In the genomic region with DNA sequence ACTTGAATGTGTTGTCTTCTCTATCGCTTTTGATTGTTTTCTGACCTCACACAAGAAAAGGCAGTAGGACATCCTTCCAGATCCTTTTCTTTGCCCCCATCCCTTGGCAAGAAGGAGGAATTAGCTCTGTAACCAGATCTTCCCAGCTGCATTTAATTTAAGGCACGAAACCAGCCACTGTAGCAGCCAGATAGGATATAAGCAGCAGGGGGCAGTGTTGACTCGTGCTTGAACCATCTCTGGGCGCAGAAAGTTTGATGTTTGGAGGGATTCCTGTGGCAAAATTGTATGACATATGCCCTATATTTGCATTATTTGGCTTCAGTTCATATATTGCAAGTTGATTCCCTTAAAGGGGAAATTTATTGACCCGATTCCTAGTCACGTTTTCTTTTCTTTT, we compare ENCODE assay signal across 8 mouse cellular contexts. TPM values are rescaled to one million over a fixed set of nuclear protein-coding genes. Genes with fewer than 3 reads are reported as not detected.
DNase-seq lines count a peak whose midpoint lies in the region; ATAC-seq and TF ChIP-seq lines count a peak whose summit lies in the region.

No protein-coding gene starts in this region.

- H3K4me3 ChIP-seq in C2C12 (ENCODE audit: insufficient read depth, poor library complexity, severe bottlenecking) = no peak overlapping the region
- H3K4me3 ChIP-seq in bone marrow macrophage, adult 2 months (ENCODE audit: insufficient read depth, low read length) = no peak overlapping the region
- peak overlapping the region; percentile 81 for H3K4me3 ChIP-seq in forebrain, embryonic 14.5 days (ENCODE audit: low read depth, low read length)
- peak overlapping the region; percentile 63 for H3K4me3 ChIP-seq in heart, postnatal 0 days (ENCODE audit: low read depth, low read length)
- peak overlapping the region; percentile 62 for H3K4me3 ChIP-seq in liver, embryonic 13.5 days (replicated peaks)

- no peaks in the 10 kb centered on the region for H3K36me3 ChIP-seq in C2C12 (ENCODE audit: control insufficient read depth, insufficient read depth)
- H3K36me3 ChIP-seq in forebrain, embryonic 14.5 days (ENCODE audit: control insufficient read depth, insufficient read depth, low read length) = peaks cover 8% of the 10 kb centered on the region
- no peaks in the 10 kb centered on the region for H3K36me3 ChIP-seq in heart, postnatal 0 days (replicated peaks; ENCODE audit: control insufficient read depth, insufficient read depth, low read length)
- no peaks in the 10 kb centered on the region for H3K36me3 ChIP-seq in liver, embryonic 13.5 days

- peak overlapping the region; percentile 65 for H3K9ac ChIP-seq in forebrain, embryonic 14.5 days (ENCODE audit: low read length)
- H3K9ac ChIP-seq in heart, postnatal 0 days (replicated peaks; ENCODE audit: low read depth, low read length) = no peak overlapping the region
- no peak overlapping the region for H3K9ac ChIP-seq in liver, embryonic 13.5 days

- H3K9me3 ChIP-seq in forebrain, embryonic 14.5 days (replicated peaks; ENCODE audit: control insufficient read depth, low read length) = no peaks in the 10 kb centered on the region
- no peaks in the 10 kb centered on the region for H3K9me3 ChIP-seq in heart, postnatal 0 days (replicated peaks; ENCODE audit: control insufficient read depth, low read length)
- no peaks in the 10 kb centered on the region for H3K9me3 ChIP-seq in liver, embryonic 13.5 days (replicated peaks)

- H3K27ac ChIP-seq in bone marrow macrophage, adult 2 months (ENCODE audit: insufficient read depth, low read depth, low read length) = no peak overlapping the region
- H3K27ac ChIP-seq in forebrain, embryonic 14.5 days (ENCODE audit: low read depth, low read length) = peak overlapping the region; percentile 97
- H3K27ac ChIP-seq in heart, postnatal 0 days (ENCODE audit: low read depth) = peak overlapping the region; percentile 91; the same call in 1 of the 2 replicates
- H3K27ac ChIP-seq in liver, embryonic 13.5 days = no peak overlapping the region

- TF ChIP-seq EP300 in heart, postnatal 0 days (IDR thresholded peaks at IDR 0.05; ENCODE audit: low read depth) = no peak

- H3K79me3 ChIP-seq in C2C12 (ENCODE audit: low read depth) = no peaks in the 10 kb centered on the region

- no peaks in the 10 kb centered on the region for H3K79me2 ChIP-seq in C2C12 (ENCODE audit: control insufficient read depth, insufficient read depth)

- peak; percentile 96 for DNase-seq in forebrain, embryonic 14.5 days (ENCODE audit: low spot score)
- peak; percentile 84 for DNase-seq in heart, postnatal 0 days (ENCODE audit: low spot score)
- DNase-seq in kidney, postnatal 25 days = peak; percentile 69 to 88
- no peak for DNase-seq in liver, embryonic 13.5 days
- DNase-seq in neural tube, embryonic 10.5 days (ENCODE audit: extremely low spot score, low spot score) = peak; percentile 87
- peak; percentile 68 for DNase-seq in telencephalon, adult 2 months (ENCODE audit: low read depth, low spot score)

- ATAC-seq in forebrain, embryonic 14.5 days = peak; percentile 38
- no peak for ATAC-seq in heart, postnatal 0 days (ENCODE audit: insufficient read depth, low read depth)
- ATAC-seq in liver, embryonic 13.5 days (ENCODE audit: low read depth) = no peak

- H3K27me3 ChIP-seq in C2C12 (ENCODE audit: control insufficient read depth, insufficient read depth, insufficient read length) = peaks cover 4% of the 10 kb centered on the region
- H3K27me3 ChIP-seq in forebrain, embryonic 14.5 days (replicated peaks; ENCODE audit: control insufficient read depth, insufficient read depth, low read length) = no peaks in the 10 kb centered on the region
- H3K27me3 ChIP-seq in heart, postnatal 0 days (ENCODE audit: control insufficient read depth, insufficient read depth, low read length) = peaks cover 13% of the 10 kb centered on the region
- H3K27me3 ChIP-seq in liver, embryonic 13.5 days = peaks cover 50% of the 10 kb centered on the region

- H3K4me1 ChIP-seq in bone marrow macrophage, adult 2 months (ENCODE audit: control insufficient read depth, insufficient read depth, low read length) = peaks cover 3% of the 10 kb centered on the region; the same call in 1 of the 2 replicates
- H3K4me1 ChIP-seq in forebrain, embryonic 14.5 days (ENCODE audit: control insufficient read depth, insufficient read depth, low read length) = peaks cover 9% of the 10 kb centered on the region; the same call in 1 of the 2 replicates
- peaks cover 8% of the 10 kb centered on the region for H3K4me1 ChIP-seq in heart, postnatal 0 days (ENCODE audit: control insufficient read depth, insufficient read depth)
- 0 out of 2 replicates have a peak, but pooled peaks cover 9% of the 10 kb centered on the region for H3K4me1 ChIP-seq in liver, embryonic 13.5 days (replicated peaks)

- H3K4me2 ChIP-seq in forebrain, embryonic 14.5 days (ENCODE audit: low read length) = peak overlapping the region; percentile 98
- H3K4me2 ChIP-seq in heart, postnatal 0 days (ENCODE audit: low read depth, low read length) = peak overlapping the region; percentile 74
- peak overlapping the region; percentile 67 for H3K4me2 ChIP-seq in liver, embryonic 13.5 days

- TF ChIP-seq CTCF in C2C12 (IDR thresholded peaks at IDR 0.05; ENCODE audit: control insufficient read depth, insufficient read depth, insufficient read length) = peak; percentile 65
- TF ChIP-seq CTCF in bone marrow macrophage, adult 2 months (IDR thresholded peaks at IDR 0.05; ENCODE audit: low read depth, low read length) = peak; percentile 65; the same call in 1 of the 2 replicates
- peak; percentile 93 for TF ChIP-seq CTCF in heart, postnatal 0 days (IDR thresholded peaks at IDR 0.05; ENCODE audit: low read depth)

- WGBS in forebrain, embryonic 14.5 days = 0% methylated on average over 6 of the region's 6 CpGs
- under 1% methylated on average over 6 of the region's 6 CpGs for WGBS in heart, postnatal 0 days
- 2% methylated on average over 6 of the region's 6 CpGs for WGBS in liver, embryonic 13.5 days (ENCODE audit: insufficient replicate concordance)

- H3ac ChIP-seq in C2C12 (ENCODE audit: control insufficient read depth, insufficient read length, low read depth) = no peak overlapping the region

- TF ChIP-seq POLR2A in bone marrow macrophage, adult 2 months (IDR thresholded peaks at IDR 0.05; ENCODE audit: borderline replicate concordance, low read depth, low read length) = no peak

TF ChIP-seq in C2C12, 6 proteins besides CTCF, POLR2A, EP300 and RAD21:
- TF ChIP-seq MYOD1 (IDR thresholded peaks at IDR 0.05; ENCODE audit: control insufficient read depth, insufficient read length, low read depth) (no peak), FOSL1 (IDR thresholded peaks at IDR 0.05; ENCODE audit: insufficient read depth, low read length, poor library complexity, severe bottlenecking) (no peak), MAX (IDR thresholded peaks at IDR 0.05) (no peak), USF1 (IDR thresholded peaks at IDR 0.05; ENCODE audit: low read depth) (no peak), MYOG (IDR thresholded peaks at IDR 0.05; ENCODE audit: control insufficient read depth, extremely low read depth, insufficient read length) (no peak), CEBPB (IDR thresholded peaks at IDR 0.05; ENCODE audit: low read depth) (no peak)

RNA-seq across cellular contexts. Expression of a gene that starts 2.5 kb away (rescaled TPM):
- 0.29 TPM for polyA plus RNA-seq in C2C12 (2012; fragmentation: generic; extraction: Trizol)
- polyA plus RNA-seq in bone marrow macrophage, adult 2 months (2012; ENCODE audit: insufficient read depth, insufficient read length, missing spikeins) = 0.13 and 0.24 TPM in 2 replicates
- 10.0 and 11.8 TPM in 2 replicates for polyA plus RNA-seq in forebrain, embryonic 14.5 days (2014; fragmentation: Nextera tagmentation; extraction: Ambion mirVana)
- total RNA-seq in heart, postnatal 0 days (2014; rRNA removed; ENCODE audit: low replicate concordance) = 14.0 and 16.1 TPM in 2 replicates
- 0.97 and 1.0 TPM in 2 replicates for polyA plus RNA-seq in heart, postnatal 0 days (2015; fragmentation: Nextera tagmentation; extraction: Ambion mirVana)
- polyA plus RNA-seq in liver, embryonic 13.5 days (2015; fragmentation: Nextera tagmentation; extraction: Ambion mirVana) = 0.31 and 0.33 TPM in 2 replicates

Comparison
In these comparisons a context has a peak if more than half of its experiments do, and no peak if none do; other contexts are left out.
1. H3K4me3 ChIP-seq: peak in forebrain, embryonic 14.5 days (single experiment), heart, postnatal 0 days (single experiment) and liver, embryonic 13.5 days (single experiment); none in C2C12 (single experiment) and bone marrow macrophage, adult 2 months (single experiment).
2. H3K27ac ChIP-seq: peak in forebrain, embryonic 14.5 days (single experiment) and heart, postnatal 0 days (single experiment); none in bone marrow macrophage, adult 2 months (single experiment) and liver, embryonic 13.5 days (single experiment).
3. Peak in every context shown above with its lines, with median percentiles within 50 percentile points of each other: CTCF ChIP-seq and H3K4me2 ChIP-seq.